Mouse (Mus musculus) CD4-positive naive resting alpha-beta T cell, adult 76 days (primary cell): ENCODE measurements around the gene Itgb7. TPM values are rescaled to one million over a fixed set of nuclear protein-coding genes. Genes with fewer than 3 reads are reported as not detected.

Experiments used
- total RNA-seq: library from RNA; stranded (reverse); gene quantifications from one replicate; pipeline ENCODE4 v1.2.4, GENCODE M21; 2023

The Itgb7 gene
- total RNA-seq, result 572 TPM

GRCm38 (mm10) chr15:102231748-102232147 is at the start of gene Itgb7:
Itgb7 (minus strand) TSS chr15:102231944.

GRCm38 (mm10) chr15:102279092-102279782 is 47.5 kb upstream of the Itgb7 start, which contains the start of gene Mfsd5:
Mfsd5 (plus strand) TSS chr15:102279454.

GRCm38 (mm10) chr15:102270274-102270960 is 38.7 kb upstream of the Itgb7 start, which contains the start of gene Gm9918:
Gm9918 (plus strand) TSS chr15:102270563.

GRCm38 (mm10) chr15:102257202-102258075 is 25.7 kb upstream of the Itgb7 start, which contains the start of gene Rarg:
Rarg (minus strand) TSS chr15:102257517.

GRCm38 (mm10) chr15:102204674-102205505 is 26.9 kb downstream of the Itgb7 start, which contains the start of gene Csad:
Csad (minus strand) TSS chr15:102204724.

GRCm38 (mm10) chr15:102202971-102203834 is 28.5 kb downstream of the Itgb7 start, which contains the start of gene Zfp740:
Zfp740 (plus strand) TSS chr15:102203249.

Other genes with a start within 250 kb of the Itgb7 start
- gene Krt8, start 227.5 kb downstream of the Itgb7 start, total RNA-seq, result not detected
- gene Krt18, start 203.8 kb downstream of the Itgb7 start, total RNA-seq, result not detected
- gene Eif4b, start 158.2 kb downstream of the Itgb7 start, total RNA-seq, result 235 TPM
- 2.1 TPM for gene Tns2, start 131.5 kb downstream of the Itgb7 start, total RNA-seq
- 36.0 TPM for gene Spryd3, start 95.7 kb downstream of the Itgb7 start, total RNA-seq
- gene Igfbp6, start 87.6 kb downstream of the Itgb7 start, total RNA-seq, result not detected
- 1.1 TPM for gene Soat2, start 81.4 kb downstream of the Itgb7 start, total RNA-seq
- 130 TPM for gene Zfp740, start 28.7 kb downstream of the Itgb7 start, total RNA-seq
- gene Csad, start 27.2 kb downstream of the Itgb7 start, total RNA-seq, result 14.5 TPM
- gene Rarg, start 25.6 kb upstream of the Itgb7 start, total RNA-seq, result 20.6 TPM
- gene Gm9918, start 38.6 kb upstream of the Itgb7 start, total RNA-seq, result not detected
- 28.3 TPM for gene Mfsd5, start 47.5 kb upstream of the Itgb7 start, total RNA-seq
- gene Espl1, start 64.3 kb upstream of the Itgb7 start, total RNA-seq, result 3.8 TPM
- 483 TPM for gene Pfdn5, start 94.2 kb upstream of the Itgb7 start, total RNA-seq
- 52.7 TPM for gene Myg1, start 99.8 kb upstream of the Itgb7 start, total RNA-seq
- gene Aaas, start 118.8 kb upstream of the Itgb7 start, total RNA-seq, result 43.6 TPM
- gene Sp7, start 135.2 kb upstream of the Itgb7 start, total RNA-seq, result not detected
- 134 TPM for gene Sp1, start 174.2 kb upstream of the Itgb7 start, total RNA-seq
- gene Amhr2, start 213.4 kb upstream of the Itgb7 start, total RNA-seq, result 0.70 TPM
- gene Prr13, start 227.1 kb upstream of the Itgb7 start, total RNA-seq, result 54.2 TPM
- 785 TPM for gene Pcbp2, start 238.6 kb upstream of the Itgb7 start, total RNA-seq